In the genomic region with DNA sequence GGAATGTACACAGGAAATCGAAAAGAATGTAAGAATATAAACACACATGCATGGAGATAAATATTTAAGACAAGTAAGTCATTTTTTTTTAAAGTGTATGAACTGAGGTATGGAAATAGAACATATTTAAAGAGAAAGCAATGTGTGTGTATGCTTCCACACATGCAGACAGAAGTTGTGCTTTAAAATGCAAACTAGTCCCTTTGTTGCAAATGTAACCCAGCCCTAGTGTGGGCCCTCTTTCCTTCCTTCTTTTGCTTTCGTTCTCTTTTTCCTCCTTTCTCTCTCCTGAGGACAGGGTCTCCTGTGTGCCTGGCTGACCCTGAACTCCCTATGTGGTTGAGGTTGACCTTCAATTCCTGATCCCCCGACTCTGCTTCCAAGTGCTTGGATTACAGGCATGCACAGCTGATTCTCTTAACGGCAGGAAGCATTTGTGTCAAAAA, we compare ENCODE assay signal across 13 mouse cellular contexts. TPM values are rescaled to one million over a fixed set of nuclear protein-coding genes. Genes with fewer than 3 reads are reported as not detected.
DNase-seq lines count a peak whose midpoint lies in the region; ATAC-seq and TF ChIP-seq lines count a peak whose summit lies in the region.
"Had no signal": no experiment of that assay in that cellular context is flagged by ENCODE, and none has a peak within 500 bp of the region (broad histone marks: within the 10 kb centered on the region; RNA-seq: fewer than 3 reads in every experiment).

No protein-coding gene starts in this region.

- H3K9ac ChIP-seq in forebrain, postnatal 0 days: no peak overlapping the region
- H3K9ac ChIP-seq in forebrain, embryonic 15.5 days (replicated peaks): no peak overlapping the region
- H3K9ac ChIP-seq in kidney, postnatal 0 days (ENCODE audit: low read depth, low read length): peak overlapping the region; percentile 31; the same call in 1 of the 2 replicates
- no peak overlapping the region for H3K9ac ChIP-seq in embryonic facial prominence, embryonic 14.5 days (ENCODE audit: low read depth, low read length)
- H3K9ac ChIP-seq in liver, postnatal 0 days (replicated peaks): peak overlapping the region; percentile 23
- H3K9ac ChIP-seq: forebrain, embryonic 12.5 days; hindbrain, embryonic 15.5 days; midbrain, embryonic 12.5 days had no signal

- ATAC-seq in forebrain, postnatal 0 days: no peak
- ATAC-seq in forebrain, embryonic 15.5 days (replicated peaks): no peak
- ATAC-seq in kidney, postnatal 0 days (replicated peaks; ENCODE audit: low FRiP score, low read depth): no peak
- ATAC-seq in embryonic facial prominence, embryonic 14.5 days (ENCODE audit: low read depth): no peak
- ATAC-seq in liver, postnatal 0 days: no peak

- H3K4me3 ChIP-seq in forebrain, postnatal 0 days (ENCODE audit: low read depth, low read length): no peak overlapping the region
- H3K4me3 ChIP-seq in forebrain, embryonic 15.5 days: no peak overlapping the region
- H3K4me3 ChIP-seq in kidney, postnatal 0 days (replicated peaks; ENCODE audit: low read depth, low read length): no peak overlapping the region
- H3K4me3 ChIP-seq in embryonic facial prominence, embryonic 14.5 days (ENCODE audit: low read depth, low read length): no peak overlapping the region
- H3K4me3 ChIP-seq in liver, postnatal 0 days (ENCODE audit: low read depth, low read length): 0 out of 2 replicates have a peak overlapping the region, but pooled peaks have one; percentile 5
- H3K4me3 ChIP-seq: forebrain, embryonic 12.5 days; hindbrain, embryonic 15.5 days; left cerebral cortex, adult 2 months; midbrain, embryonic 12.5 days had no signal

- no peaks in the 10 kb centered on the region for H3K36me3 ChIP-seq in forebrain, postnatal 0 days (ENCODE audit: insufficient read depth)
- H3K36me3 ChIP-seq in forebrain, embryonic 15.5 days: no peaks in the 10 kb centered on the region
- H3K36me3 ChIP-seq in kidney, postnatal 0 days (ENCODE audit: insufficient read depth, low read length): no peaks in the 10 kb centered on the region
- no peaks in the 10 kb centered on the region for H3K36me3 ChIP-seq in embryonic facial prominence, embryonic 14.5 days (ENCODE audit: control insufficient read depth, insufficient read depth, low read length)
- 0 out of 2 replicates have a peak, but pooled peaks cover 2% of the 10 kb centered on the region for H3K36me3 ChIP-seq in liver, postnatal 0 days (replicated peaks; ENCODE audit: insufficient read depth, low read length)
- H3K36me3 ChIP-seq: hindbrain, embryonic 15.5 days; midbrain, embryonic 12.5 days had no signal

- H3K27ac ChIP-seq in forebrain, postnatal 0 days (ENCODE audit: low read depth, low read length): 0 out of 2 replicates have a peak overlapping the region, but pooled peaks have one; percentile 15
- H3K27ac ChIP-seq in forebrain, embryonic 15.5 days (replicated peaks): no peak overlapping the region
- peak overlapping the region; percentile 54; the same call in 1 of the 2 replicates for H3K27ac ChIP-seq in kidney, postnatal 0 days
- H3K27ac ChIP-seq in embryonic facial prominence, embryonic 14.5 days (replicated peaks; ENCODE audit: low read depth, low read length): peak overlapping the region; percentile 49
- peak overlapping the region; percentile 82 for H3K27ac ChIP-seq in liver, postnatal 0 days (ENCODE audit: low read depth)
- H3K27ac ChIP-seq: forebrain, embryonic 12.5 days; hindbrain, embryonic 15.5 days; left cerebral cortex, adult 2 months; midbrain, embryonic 12.5 days had no signal

- H3K9me3 ChIP-seq in forebrain, postnatal 0 days (ENCODE audit: low read length): no peaks in the 10 kb centered on the region
- no peaks in the 10 kb centered on the region for H3K9me3 ChIP-seq in forebrain, embryonic 15.5 days
- H3K9me3 ChIP-seq in kidney, postnatal 0 days (replicated peaks; ENCODE audit: low read length): no peaks in the 10 kb centered on the region
- H3K9me3 ChIP-seq in embryonic facial prominence, embryonic 14.5 days (ENCODE audit: control insufficient read depth, low read length): no peaks in the 10 kb centered on the region
- H3K9me3 ChIP-seq in liver, postnatal 0 days (ENCODE audit: low read length): no peaks in the 10 kb centered on the region
- H3K9me3 ChIP-seq: forebrain, embryonic 12.5 days; hindbrain, embryonic 15.5 days; midbrain, embryonic 12.5 days had no signal

- no peak for TF ChIP-seq CTCF in forebrain, postnatal 0 days (IDR thresholded peaks at IDR 0.05; ENCODE audit: low read depth)
- TF ChIP-seq CTCF in kidney, postnatal 0 days (IDR thresholded peaks at IDR 0.05; ENCODE audit: low read depth): no peak
- TF ChIP-seq CTCF in liver, postnatal 0 days (IDR thresholded peaks at IDR 0.05; ENCODE audit: low read depth): no peak

- H3K27me3 ChIP-seq in forebrain, postnatal 0 days (ENCODE audit: insufficient read depth, low read length): no peaks in the 10 kb centered on the region
- H3K27me3 ChIP-seq in forebrain, embryonic 15.5 days: no peaks in the 10 kb centered on the region
- no peaks in the 10 kb centered on the region for H3K27me3 ChIP-seq in kidney, postnatal 0 days (ENCODE audit: insufficient read depth, low read length)
- no peaks in the 10 kb centered on the region for H3K27me3 ChIP-seq in embryonic facial prominence, embryonic 14.5 days (replicated peaks; ENCODE audit: control insufficient read depth, insufficient read depth, low read length)
- no peaks in the 10 kb centered on the region for H3K27me3 ChIP-seq in liver, postnatal 0 days (ENCODE audit: insufficient read depth, low read length)
- H3K27me3 ChIP-seq: forebrain, embryonic 12.5 days; hindbrain, embryonic 15.5 days; midbrain, embryonic 12.5 days had no signal

- no peak for TF ChIP-seq EP300 in liver, postnatal 0 days (IDR thresholded peaks at IDR 0.05; ENCODE audit: low read depth)

- no peak for DNase-seq in forebrain, postnatal 0 days
- DNase-seq in kidney, postnatal 0 days (ENCODE audit: low spot score): no peak
- DNase-seq in kidney, adult 18-20 months: no peak
- DNase-seq in embryonic facial prominence, embryonic 14.5 days (ENCODE audit: low spot score): no peak
- DNase-seq in liver, postnatal 0 days: no peak
- DNase-seq in embryo, embryonic 9.5 days (ENCODE audit: extremely low spot score): no peak
- no peak for DNase-seq in thymus, postnatal 25 days
- DNase-seq: cerebellum, postnatal 10 days had no signal

- no peaks in the 10 kb centered on the region for H3K4me1 ChIP-seq in forebrain, postnatal 0 days (ENCODE audit: insufficient read depth)
- H3K4me1 ChIP-seq in forebrain, embryonic 15.5 days: peaks cover 12% of the 10 kb centered on the region
- H3K4me1 ChIP-seq in kidney, postnatal 0 days (replicated peaks; ENCODE audit: insufficient read depth, low read length): peaks cover 27% of the 10 kb centered on the region
- H3K4me1 ChIP-seq in embryonic facial prominence, embryonic 14.5 days (ENCODE audit: control insufficient read depth, insufficient read depth, low read length): peaks cover 10% of the 10 kb centered on the region
- peaks cover 33% of the 10 kb centered on the region for H3K4me1 ChIP-seq in liver, postnatal 0 days (ENCODE audit: insufficient read depth)
- H3K4me1 ChIP-seq: hindbrain, embryonic 15.5 days; midbrain, embryonic 12.5 days had no signal

- WGBS in forebrain, postnatal 0 days: 54% methylated on average over 4 of the region's 4 CpGs
- 64% methylated on average over 4 of the region's 4 CpGs for WGBS in forebrain, embryonic 15.5 days
- WGBS in kidney, postnatal 0 days: 17% methylated on average over 4 of the region's 4 CpGs
- WGBS in embryonic facial prominence, embryonic 14.5 days: 29% methylated on average over 4 of the region's 4 CpGs
- 16% methylated on average over 4 of the region's 4 CpGs for WGBS in liver, postnatal 0 days (ENCODE audit: insufficient replicate concordance)

- no peak overlapping the region for H3K4me2 ChIP-seq in forebrain, postnatal 0 days (ENCODE audit: low read depth)
- no peak overlapping the region for H3K4me2 ChIP-seq in forebrain, embryonic 15.5 days (replicated peaks)
- 0 out of 2 replicates have a peak overlapping the region, but pooled peaks have one; percentile 21 for H3K4me2 ChIP-seq in kidney, postnatal 0 days (ENCODE audit: low read length)
- no peak overlapping the region for H3K4me2 ChIP-seq in embryonic facial prominence, embryonic 14.5 days (ENCODE audit: low read depth, low read length)
- peak overlapping the region; percentile 52 for H3K4me2 ChIP-seq in liver, postnatal 0 days (ENCODE audit: low read depth, low read length)
- H3K4me2 ChIP-seq: forebrain, embryonic 12.5 days; hindbrain, embryonic 15.5 days; midbrain, embryonic 12.5 days had no signal

RNA-seq across cellular contexts. Expression of a gene that starts 43.2 kb away (rescaled TPM):
- 433 and 606 TPM in 2 replicates for total RNA-seq in forebrain, postnatal 0 days (2014; rRNA removed)
- 94.1 and 102 TPM in 2 replicates for polyA plus RNA-seq in forebrain, postnatal 0 days (2015; fragmentation: Nextera tagmentation; extraction: Ambion mirVana)
- 83.3 and 86.3 TPM in 2 replicates for polyA plus RNA-seq in forebrain, embryonic 15.5 days (2015; fragmentation: Nextera tagmentation; extraction: Ambion mirVana)
- polyA plus RNA-seq in kidney, postnatal 0 days (2015; fragmentation: Nextera tagmentation; extraction: Ambion mirVana): 156 and 166 TPM in 2 replicates
- 152 and 153 TPM in 2 replicates for polyA plus RNA-seq in embryonic facial prominence, embryonic 14.5 days (2014; fragmentation: Nextera tagmentation; extraction: Ambion mirVana)
- 83.1 and 84.4 TPM in 2 replicates for polyA plus RNA-seq in liver, postnatal 0 days (2015; fragmentation: Nextera tagmentation; extraction: Ambion mirVana)

RNA-seq across cellular contexts. Expression of a gene that starts 54.2 kb away (rescaled TPM):
- 2.3 and 3.9 TPM in 2 replicates for total RNA-seq in forebrain, postnatal 0 days (2014; rRNA removed)
- polyA plus RNA-seq in forebrain, postnatal 0 days (2015; fragmentation: Nextera tagmentation; extraction: Ambion mirVana): 0.34 and 0.41 TPM in 2 replicates
- 0.23 and 0.25 TPM in 2 replicates for polyA plus RNA-seq in forebrain, embryonic 15.5 days (2015; fragmentation: Nextera tagmentation; extraction: Ambion mirVana)
- 0.05 TPM in 1 of 2 replicates, not detected in the other for polyA plus RNA-seq in kidney, postnatal 0 days (2015; fragmentation: Nextera tagmentation; extraction: Ambion mirVana)
- polyA plus RNA-seq in embryonic facial prominence, embryonic 14.5 days (2014; fragmentation: Nextera tagmentation; extraction: Ambion mirVana): 2.9 and 3.2 TPM in 2 replicates
- polyA plus RNA-seq in liver, postnatal 0 days (2015; fragmentation: Nextera tagmentation; extraction: Ambion mirVana): 0.02 TPM in 1 of 2 replicates, not detected in the other

Comparison
In these comparisons a context has a peak if more than half of its experiments do, and no peak if none do; other contexts are left out.
1. H3K4me2 ChIP-seq: peak in kidney, postnatal 0 days (single experiment) and liver, postnatal 0 days (single experiment); none in forebrain, postnatal 0 days (single experiment), forebrain, embryonic 15.5 days (single experiment) and embryonic facial prominence, embryonic 14.5 days (single experiment).
2. H3K9ac ChIP-seq: peak in kidney, postnatal 0 days (single experiment) and liver, postnatal 0 days (single experiment); none in forebrain, postnatal 0 days (single experiment), forebrain, embryonic 15.5 days (single experiment) and embryonic facial prominence, embryonic 14.5 days (single experiment).